Comparison of ENCODE assay signal across 8 mouse cellular contexts in genomic region chr11:51854981-51855817, GRCm38 (mm10). TPM values are rescaled to one million over a fixed set of nuclear protein-coding genes. Genes with fewer than 3 reads are reported as not detected.
DNase-seq lines count a peak whose midpoint lies in the region; ATAC-seq and TF ChIP-seq lines count a peak whose summit lies in the region.

No protein-coding gene starts in this region.

- peak; percentile 28 for TF ChIP-seq RAD21 in MEL (IDR thresholded peaks at IDR 0.05; ENCODE audit: low read depth, low read length)

- no peaks in the 10 kb centered on the region; a peak in 1 of 4 replicates for H3K36me3 ChIP-seq in MEL (ENCODE audit: control insufficient read depth in 1 of 2, insufficient read depth in 2 of 2, low read length in 2 of 2)
- no peaks in the 10 kb centered on the region for H3K36me3 ChIP-seq in forebrain, postnatal 0 days (ENCODE audit: insufficient read depth)
- no peaks in the 10 kb centered on the region for H3K36me3 ChIP-seq in hindbrain, embryonic 10.5 days

- peak; percentile 91 for DNase-seq in MEL (ENCODE audit: low read depth, low spot score)
- DNase-seq in cerebellum, adult 8-10 months, result peak; percentile 72
- DNase-seq in forebrain, postnatal 0 days, result peak; percentile 88
- DNase-seq in hindbrain, embryonic 10.5 days (ENCODE audit: low spot score), result peak; percentile 86
- DNase-seq in layer of hippocampus, postnatal 14 days (ENCODE audit: low spot score in 2 of 2), result peak; percentile 21 to 68
- DNase-seq in lung, postnatal 10 days, result peak; percentile 88
- peak; percentile 72 for DNase-seq in ovary, postnatal 14 days (ENCODE audit: low spot score)
- peak; percentile 78 to 82 for DNase-seq in thymus, postnatal 10 days (ENCODE audit: low spot score in 2 of 2)

- H3K79me2 ChIP-seq in MEL (ENCODE audit: control insufficient read depth, insufficient read depth, low read length, poor library complexity), result peaks cover 21% of the 10 kb centered on the region; the same call in 1 of the 2 replicates

- H3K9me3 ChIP-seq in MEL (replicated peaks; ENCODE audit: insufficient read depth, low read length), result no peaks in the 10 kb centered on the region
- H3K9me3 ChIP-seq in forebrain, postnatal 0 days (ENCODE audit: low read length), result no peaks in the 10 kb centered on the region
- no peaks in the 10 kb centered on the region for H3K9me3 ChIP-seq in hindbrain, embryonic 10.5 days

- H3K4me1 ChIP-seq in MEL (ENCODE audit: control insufficient read depth in 1 of 2, insufficient read depth in 2 of 2, low read length in 2 of 2), result peaks cover 0 to 7% of the 10 kb centered on the region in 2 experiments; a peak in 1 of 4 replicates
- H3K4me1 ChIP-seq in forebrain, postnatal 0 days (ENCODE audit: insufficient read depth), result no peaks in the 10 kb centered on the region
- H3K4me1 ChIP-seq in hindbrain, embryonic 10.5 days (replicated peaks), result peaks cover 60% of the 10 kb centered on the region

- H3K9ac ChIP-seq in MEL (ENCODE audit: control insufficient read depth, low read depth, low read length, poor library complexity, severe bottlenecking), result peak overlapping the region; percentile 99
- H3K9ac ChIP-seq in forebrain, postnatal 0 days, result peak overlapping the region; percentile 70

- H3K4me2 ChIP-seq in forebrain, postnatal 0 days (ENCODE audit: low read depth), result peak overlapping the region; percentile 99

- peak in 2 of 3 experiments; percentile 66 to 87; a peak in 4 of 6 replicates for TF ChIP-seq CTCF in MEL (IDR thresholded peaks at IDR 0.05 in 2 of 3, conservative IDR thresholded peaks at IDR 0.05 in 1 of 3; ENCODE audit: control insufficient read depth in 1 of 3, insufficient read depth in 1 of 3, low read depth in 2 of 3, low read length in 3 of 3, poor library complexity in 1 of 3, severe bottlenecking in 1 of 3)
- TF ChIP-seq CTCF in forebrain, postnatal 0 days (IDR thresholded peaks at IDR 0.05; ENCODE audit: low read depth), result peak; percentile 63

- no peak for TF ChIP-seq EP300 in MEL (IDR thresholded peaks at IDR 0.05; ENCODE audit: low read depth in 1 of 2, low read length in 2 of 2)

- H3K27ac ChIP-seq in MEL (ENCODE audit: control insufficient read depth, low read depth, low read length), result peak overlapping the region; percentile 83
- 0 out of 2 replicates have a peak overlapping the region, but pooled peaks have one; percentile 21 for H3K27ac ChIP-seq in forebrain, postnatal 0 days (ENCODE audit: low read depth, low read length)
- H3K27ac ChIP-seq in hindbrain, embryonic 10.5 days, result peak overlapping the region; percentile 80

- no peak for TF ChIP-seq POLR2A in MEL (IDR thresholded peaks at IDR 0.05; ENCODE audit: control insufficient read depth in 1 of 2, insufficient read depth in 1 of 2, low read depth in 1 of 2, low read length in 2 of 2, poor library complexity in 1 of 2)

- ATAC-seq in forebrain, postnatal 0 days, result peak; percentile 85

- 3% methylated on average over 39 of the region's 42 CpGs for WGBS in forebrain, postnatal 0 days
- 3% methylated on average over 42 of the region's 42 CpGs for WGBS in hindbrain, embryonic 10.5 days

- peak overlapping the region; percentile 75 to 88 for H3K4me3 ChIP-seq in MEL (ENCODE audit: control insufficient read depth in 1 of 2, insufficient read depth in 1 of 2, low read depth in 2 of 2, low read length in 2 of 2)
- peak overlapping the region; percentile 63 for H3K4me3 ChIP-seq in forebrain, postnatal 0 days (ENCODE audit: low read depth, low read length)
- peak overlapping the region; percentile 76 for H3K4me3 ChIP-seq in hindbrain, embryonic 10.5 days

- H3K27me3 ChIP-seq in MEL (ENCODE audit: control insufficient read depth in 1 of 2, insufficient read depth in 2 of 2, low read length in 2 of 2), result no peaks in the 10 kb centered on the region; a peak in 1 of 4 replicates
- H3K27me3 ChIP-seq in forebrain, postnatal 0 days (ENCODE audit: insufficient read depth, low read length), result 0 out of 2 replicates have a peak, but pooled peaks cover under 1% of the 10 kb centered on the region
- peaks cover 44% of the 10 kb centered on the region for H3K27me3 ChIP-seq in hindbrain, embryonic 10.5 days (ENCODE audit: insufficient read depth, poor library complexity, severe bottlenecking)

TF ChIP-seq in MEL, 35 proteins besides CTCF, POLR2A, EP300 and RAD21:
- TF ChIP-seq ZC3H11A (IDR thresholded peaks at IDR 0.05; ENCODE audit: low read depth, low read length) (no peak), USF1 (IDR thresholded peaks at IDR 0.05; ENCODE audit: low read depth, low read length) (0 out of 2 replicates have a peak, but pooled peaks have one; percentile 27), RCOR1 (IDR thresholded peaks at IDR 0.05; ENCODE audit: low read depth, low read length) (no peak), KAT2A (conservative IDR thresholded peaks at IDR 0.05; ENCODE audit: low read depth, low read length) (no peak), GABPA (IDR thresholded peaks at IDR 0.05; ENCODE audit: low read depth, low read length) (no peak), ELF1 (IDR thresholded peaks at IDR 0.05; ENCODE audit: low read depth, low read length) (no peak), TCF12 (IDR thresholded peaks at IDR 0.05; ENCODE audit: low read depth, low read length) (no peak), MXI1 (IDR thresholded peaks at IDR 0.05; ENCODE audit: low read depth, low read length) (peak; percentile 36; the same call in 1 of the 2 replicates), NRF1 (IDR thresholded peaks at IDR 0.05; ENCODE audit: insufficient read depth, low read depth, low read length, poor library complexity, severe bottlenecking) (peak; percentile 47), HCFC1 (IDR thresholded peaks at IDR 0.05; ENCODE audit: low read depth, low read length) (peak; percentile 37; the same call in 1 of the 2 replicates), JUND (IDR thresholded peaks at IDR 0.05; ENCODE audit: low read depth, low read length) (no peak), E2F4 (IDR thresholded peaks at IDR 0.05; ENCODE audit: borderline replicate concordance, low read depth, low read length) (no peak), CHD2 (IDR thresholded peaks at IDR 0.05; ENCODE audit: low read length) (no peak), ETS1 (IDR thresholded peaks at IDR 0.05; ENCODE audit: low read depth, low read length) (no peak), MYB (IDR thresholded peaks at IDR 0.05; ENCODE audit: low read depth, low read length) (no peak), ZMIZ1 (IDR thresholded peaks at IDR 0.05; ENCODE audit: low read depth, low read length) (no peak), POLR2AphosphoS5 (IDR thresholded peaks at IDR 0.05; ENCODE audit: borderline replicate concordance, low read depth, low read length) (no peak), UBTF (IDR thresholded peaks at IDR 0.05; ENCODE audit: borderline replicate concordance, insufficient read depth, low read depth, low read length) (no peak), ZKSCAN1 (IDR thresholded peaks at IDR 0.05; ENCODE audit: low read depth, low read length) (no peak), MAFK (IDR thresholded peaks at IDR 0.05; ENCODE audit: borderline replicate concordance, low read depth, low read length) (no peak), MAZ (IDR thresholded peaks at IDR 0.05; ENCODE audit: low read depth, low read length) (peak; percentile 80; the same call in 1 of the 2 replicates), CHD1 (IDR thresholded peaks at IDR 0.05; ENCODE audit: low read depth, low read length) (no peak), ZNF384 (IDR thresholded peaks at IDR 0.05; ENCODE audit: low read depth, low read length) (peak; percentile 92)
TF ChIP-seq in MEL: peak in this region for 6.

RNA-seq across cellular contexts. Expression of gene Jade2, which starts 2.3 kb away (rescaled TPM):
- 4.5 and 5.4 TPM in 2 replicates for total RNA-seq in MEL (2012; rRNA removed)
- 10 to 100 TPM in 1 of 2 experiments, not detected in 1; 13.0 TPM for polyA plus RNA-seq in MEL (2012; ENCODE audit: insufficient read depth in 1 of 2, insufficient read length in 2 of 2, low read depth in 1 of 2, low replicate concordance in 2 of 2, missing spikeins in 1 of 2)
- total RNA-seq in forebrain, postnatal 0 days (2014; rRNA removed), result 1.9 and 3.3 TPM in 2 replicates
- polyA plus RNA-seq in forebrain, postnatal 0 days (2015; fragmentation: Nextera tagmentation; extraction: Ambion mirVana), result 0.34 and 0.56 TPM in 2 replicates
- 0.35 and 0.39 TPM in 2 replicates for polyA plus RNA-seq in hindbrain, embryonic 10.5 days (2016; fragmentation: Nextera tagmentation; extraction: Ambion mirVana)
- 10 to 100 TPM; 14.5 to 15.0 TPM for total RNA-seq in layer of hippocampus, postnatal 14 days (2021)

Comparison
In these comparisons a context has a peak if more than half of its experiments do, and no peak if none do; other contexts are left out.
1. Peak in every context shown above with its lines: DNase-seq, ATAC-seq, H3K4me3 ChIP-seq and H3K27ac ChIP-seq.
2. H3K27ac ChIP-seq: peak in every context shown above with its lines; median percentile 83 in MEL; 80 in hindbrain, embryonic 10.5 days; 21 in forebrain, postnatal 0 days.